Mouse (Mus musculus) midbrain, embryonic 11.5 days (tissue): ENCODE measurements around the gene Gm38393. TPM values are rescaled to one million over a fixed set of nuclear protein-coding genes. Genes with fewer than 3 reads are reported as not detected.
A peak's percentile ranks its signal among the peaks of the same experiment; 100 is the strongest.

Experiments
- ATAC-seq: fragments of 200-750 bp; cut with Nextera tagmentation; 2 replicates; pipeline ENCODE4 v1.8.0; 2017; ENCODE audit warnings: moderate TSS enrichment, moderate library complexity; ENCODE audit not compliant: low FRiP score
- DNase-seq: peaks from one replicate; pipeline ENCODE4 v3.0.0; 2015; ENCODE audit warnings: low spot score; ENCODE audit errors: missing footprints
- H3K27ac ChIP-seq: fragments of 300-500 bp; sonication (generic); 2 replicates; pipeline ENCODE4 v1.5.1; 2014; ENCODE audit warnings: low read depth, low read length
- H3K27me3 ChIP-seq: fragments of 300-500 bp; sonication (generic); 2 replicates; pipeline ENCODE4 v1.6.1; 2014; ENCODE audit warnings: mild to moderate bottlenecking, low read length, moderate library complexity, mixed read lengths; ENCODE audit not compliant: control insufficient read depth, insufficient read depth
- H3K36me3 ChIP-seq: fragments of 300-500 bp; sonication (generic); 2 replicates; pipeline ENCODE4 v1.6.1; 2014; ENCODE audit warnings: mild to moderate bottlenecking, low read length, moderate library complexity, mixed read lengths; ENCODE audit not compliant: control insufficient read depth, insufficient read depth
- H3K4me1 ChIP-seq: fragments of 300-500 bp; sonication (generic); 2 replicates; pipeline ENCODE4 v1.6.1; 2014; ENCODE audit warnings: low read length; ENCODE audit not compliant: control insufficient read depth, insufficient read depth
- H3K4me2 ChIP-seq: fragments of 300-500 bp; sonication (generic); 2 replicates; pipeline ENCODE4 v1.6.1; 2014; ENCODE audit warnings: mild to moderate bottlenecking, moderate library complexity
- H3K4me3 ChIP-seq: fragments of 300-500 bp; sonication (generic); 2 replicates; pipeline ENCODE4 v1.5.1; 2014; ENCODE audit warnings: low read depth, low read length
- H3K9ac ChIP-seq: fragments of 300-500 bp; sonication (generic); 2 replicates; pipeline ENCODE4 v1.6.1; 2014; ENCODE audit warnings: low read length
- H3K9me3 ChIP-seq: fragments of 300-500 bp; sonication (generic); 2 replicates; pipeline ENCODE4 v1.6.1; 2016; ENCODE audit warnings: low read length; ENCODE audit not compliant: control insufficient read depth
- WGBS: fragments of 180-500 bp; shearing (Covaris S2); extraction: QIAGEN DNeasy Blood & Tissue Kit; methylation state at CpG from one replicate; pipeline ENCODE4 v1.1.7; 2014; 5-methylcytosine and 5-hydroxymethylcytosine counted together
- polyA plus RNA-seq: library from polyadenylated mRNA; unstranded; fragments of >200 nt; fragmentation: Nextera tagmentation; extraction: Ambion mirVana; gene quantifications from 2 replicates; pipeline ENCODE4 v1.2.1, GENCODE M21; 2014

The Gm38393 gene
- 1.6 and 2.2 TPM in 2 replicates for polyA plus RNA-seq

GRCm38 (mm10) chr7:60004606-60005330, at the start of gene Gm38393, which contains the start of gene Snurf:
Gm38393 (minus strand) TSS chr7:60005064.
Snurf (minus strand) TSS chr7:60005049.
- H3K4me1 ChIP-seq, result no peaks in the 10 kb centered on the region
- peak within 1 kb of the TSS; percentile 69 for H3K9ac ChIP-seq
- ATAC-seq (peak; percentile 62), DNase-seq (peak; percentile 90)
- WGBS, result 50% methylated on average over 30 of the region's 30 CpGs
- H3K4me3 ChIP-seq, result peak within 1 kb of the TSS; percentile 57
- no peaks in the 10 kb centered on the region; the same call in none of the 2 replicates for H3K9me3 ChIP-seq
- no peaks in the 10 kb centered on the region for H3K36me3 ChIP-seq
- H3K27me3 ChIP-seq, result no peaks in the 10 kb centered on the region
- H3K27ac ChIP-seq, result peak within 1 kb of the TSS; percentile 71
- H3K4me2 ChIP-seq, result peak within 1 kb of the TSS; percentile 45

- H3K9ac ChIP-seq, result no peak overlapping the region
- ATAC-seq (no peak), DNase-seq (no peak)
- no peaks in the 10 kb centered on the region for H3K4me1 ChIP-seq
- no peaks in the 10 kb centered on the region for H3K9me3 ChIP-seq
- H3K36me3 ChIP-seq, result no peaks in the 10 kb centered on the region
- H3K27me3 ChIP-seq, result no peaks in the 10 kb centered on the region
- no peak overlapping the region for H3K4me3 ChIP-seq
- H3K27ac ChIP-seq, result no peak overlapping the region
- WGBS, result 77% methylated on average over 6 of the region's 6 CpGs
- no peak overlapping the region for H3K4me2 ChIP-seq
Observed at GRCm38 (mm10) chr7:60047481-60048201, 42.8 kb upstream of the Gm38393 start.

GRCm38 (mm10) chr7:60013186-60013585, 8.3 kb upstream of the Gm38393 start:
- no peak overlapping the region for H3K4me3 ChIP-seq
- H3K4me1 ChIP-seq, result no peaks in the 10 kb centered on the region
- WGBS, result 74% methylated on average over 3 of the region's 3 CpGs
- no peak overlapping the region for H3K9ac ChIP-seq
- DNase-seq, result no peak
- no peaks in the 10 kb centered on the region for H3K27me3 ChIP-seq
- ATAC-seq, result no peak
- H3K4me2 ChIP-seq, result no peak overlapping the region
- no peaks in the 10 kb centered on the region for H3K9me3 ChIP-seq
- H3K27ac ChIP-seq, result no peak overlapping the region
- H3K36me3 ChIP-seq, result no peaks in the 10 kb centered on the region

GRCm38 (mm10) chr7:60007727-60008360, 3.0 kb upstream of the Gm38393 start:
- ATAC-seq (no peak), DNase-seq (no peak)
- no peaks in the 10 kb centered on the region for H3K4me1 ChIP-seq
- H3K36me3 ChIP-seq, result no peaks in the 10 kb centered on the region
- 42% methylated on average over 3 of the region's 3 CpGs for WGBS
- no peaks in the 10 kb centered on the region for H3K27me3 ChIP-seq
- no peaks in the 10 kb centered on the region; the same call in none of the 2 replicates for H3K9me3 ChIP-seq
- no peak overlapping the region for H3K4me2 ChIP-seq
- no peak overlapping the region for H3K9ac ChIP-seq
- H3K4me3 ChIP-seq, result no peak overlapping the region
- H3K27ac ChIP-seq, result no peak overlapping the region

GRCm38 (mm10) chr7:60006262-60006661, 1.4 kb upstream of the Gm38393 start:
- WGBS, result 39% methylated on average over 2 of the region's 2 CpGs
- ATAC-seq (no peak), DNase-seq (no peak)
- no peaks in the 10 kb centered on the region for H3K4me1 ChIP-seq
- no peaks in the 10 kb centered on the region for H3K27me3 ChIP-seq
- no peak overlapping the region for H3K9ac ChIP-seq
- no peak overlapping the region for H3K4me2 ChIP-seq
- no peaks in the 10 kb centered on the region for H3K36me3 ChIP-seq
- H3K4me3 ChIP-seq, result no peak overlapping the region
- no peaks in the 10 kb centered on the region; the same call in none of the 2 replicates for H3K9me3 ChIP-seq
- H3K27ac ChIP-seq, result no peak overlapping the region

- Histone ChIP-seq H3K4me3 (peak overlapping the region; percentile 57), H3K4me2 (peak overlapping the region; percentile 45), H3K9ac (peak overlapping the region; percentile 69), H3K9me3 (no peaks in the 10 kb centered on the region; the same call in none of the 2 replicates), H3K27me3 (no peaks in the 10 kb centered on the region), H3K36me3 (no peaks in the 10 kb centered on the region), H3K27ac (peak overlapping the region; percentile 71), H3K4me1 (no peaks in the 10 kb centered on the region)
- ATAC-seq (peak; percentile 94), DNase-seq (peak; percentile 95)
- 45% methylated on average over 22 of the region's 22 CpGs for WGBS
Observed at GRCm38 (mm10) chr7:60003921-60004605, 801 bp downstream of the Gm38393 start.

- Histone ChIP-seq H3K9ac (peak overlapping the region; percentile 69), H3K27me3 (no peaks in the 10 kb centered on the region), H3K36me3 (no peaks in the 10 kb centered on the region), H3K4me1 (no peaks in the 10 kb centered on the region), H3K27ac (peak overlapping the region; percentile 71), H3K4me3 (peak overlapping the region; percentile 57), H3K9me3 (no peaks in the 10 kb centered on the region; the same call in none of the 2 replicates), H3K4me2 (peak overlapping the region; percentile 45)
- DNase-seq (peak; percentile 88), ATAC-seq (peak; percentile 70)
- 53% methylated on average over 12 of the region's 12 CpGs for WGBS
Observed at GRCm38 (mm10) chr7:60003006-60003865, 1.6 kb downstream of the Gm38393 start.

- Histone ChIP-seq H3K4me1 (no peaks in the 10 kb centered on the region), H3K9ac (no peak overlapping the region), H3K4me2 (no peak overlapping the region), H3K4me3 (no peak overlapping the region), H3K36me3 (no peaks in the 10 kb centered on the region), H3K9me3 (no peaks in the 10 kb centered on the region), H3K27ac (no peak overlapping the region), H3K27me3 (no peaks in the 10 kb centered on the region)
- no peak for ATAC-seq
- DNase-seq, result peak; percentile 62
- WGBS, result 73% methylated on average over 1 of the region's 1 CpGs
Observed at GRCm38 (mm10) chr7:59978646-59979045, 26.2 kb downstream of the Gm38393 start.
